Mouse (Mus musculus) CH12.LX (cell line): ENCODE data around the gene 2210016L21Rik. TPM values are rescaled to one million over a fixed set of nuclear protein-coding genes. Genes with fewer than 3 reads are reported as not detected.
A peak's percentile ranks its signal among the peaks of the same experiment; 100 is the strongest.

Experiments used
- DNase-seq: peaks from one replicate; pipeline ENCODE4 v3.0.0-alpha.2; 2013; ENCODE audit errors: extremely low read depth
- H3K27ac ChIP-seq: 2 replicates; pipeline ENCODE4 v1.5.1; 2012; ENCODE audit warnings: low read depth, mild to moderate bottlenecking, control low read depth, moderate library complexity; ENCODE audit not compliant: insufficient read depth
- H3K27me3 ChIP-seq: replicated peaks from 2 replicates; pipeline ENCODE3; 2012; ENCODE audit warnings: inconsistent platforms
- H3K36me3 ChIP-seq, 2 experiments: replicated peaks in 1 of 2; 2 replicates each; pipeline versions ENCODE3 to v1.6.1; 2012; ENCODE audit warnings: inconsistent platforms in 1 of 2, low read length in 1 of 2, mild to moderate bottlenecking in 1 of 2, mixed read lengths in 1 of 2, moderate library complexity in 1 of 2; ENCODE audit not compliant: control insufficient read depth in 1 of 2, insufficient read depth in 1 of 2
- H3K4me1 ChIP-seq, 2 experiments: 2 replicates each; pipeline ENCODE4 v1.6.1; 2012; ENCODE audit warnings: inconsistent platforms in 1 of 2, moderate library complexity in 1 of 2; ENCODE audit not compliant: insufficient read depth in 2 of 2, control insufficient read depth in 1 of 2
- H3K4me2 ChIP-seq: 2 replicates; pipeline ENCODE4 v1.6.1; 2012; ENCODE audit warnings: low read depth, mild to moderate bottlenecking, control low read depth; ENCODE audit not compliant: poor library complexity, insufficient read depth, severe bottlenecking
- H3K4me3 ChIP-seq, 3 experiments: fragments of 150-350 bp in 1 of 3; sonication (generic) in 1 of 3; replicated peaks in 1 of 3; 2 replicates each; pipeline versions ENCODE3 to v1.5.1; 2011 to 2012; ENCODE audit warnings: low read depth in 2 of 3, low read length in 2 of 3, mild to moderate bottlenecking in 2 of 3, moderate library complexity in 2 of 3, control low read depth in 1 of 3, improper control_type of control experiment in 1 of 3, inconsistent platforms in 1 of 3, mixed read lengths in 1 of 3; ENCODE audit not compliant: poor library complexity in 1 of 3
- H3K79me2 ChIP-seq: replicated peaks from 2 replicates; pipeline ENCODE4 v1.6.1; 2012; ENCODE audit warnings: mild to moderate bottlenecking, moderate library complexity; ENCODE audit not compliant: control insufficient read depth, poor library complexity, insufficient read depth, severe bottlenecking; ENCODE audit errors: extremely low read depth
- H3K9ac ChIP-seq: 2 replicates; pipeline ENCODE4 v1.6.1; 2012; ENCODE audit warnings: low read depth, mild to moderate bottlenecking, control low read depth, moderate library complexity; ENCODE audit not compliant: insufficient read depth
- H3K9me3 ChIP-seq: replicated peaks from 2 replicates; pipeline ENCODE3; 2012; ENCODE audit warnings: low read length, inconsistent platforms, mixed read lengths
- BHLHE40 ChIP-seq: IDR thresholded peaks from 2 replicates; pipeline ENCODE4 v1.6.1; 2011; ENCODE audit warnings: mild to moderate bottlenecking, low read depth, low read length, improper control_type of control experiment
- CTCF ChIP-seq, 2 experiments: IDR thresholded peaks in 1 of 2; conservative IDR thresholded peaks in 1 of 2; 2 replicates each; pipeline ENCODE4 v1.5.1; 2011 to 2012; ENCODE audit warnings: low read depth in 2 of 2, low read length in 2 of 2, improper control_type of control experiment in 1 of 2, inconsistent platforms in 1 of 2, mild to moderate bottlenecking in 1 of 2, moderate library complexity in 1 of 2
- E2F4 ChIP-seq: IDR thresholded peaks from 2 replicates; pipeline ENCODE4 v1.6.1; 2011; ENCODE audit warnings: low read depth, low read length, improper control_type of control experiment; ENCODE audit not compliant: insufficient replicate concordance
- ELF1 ChIP-seq: IDR thresholded peaks from 2 replicates; pipeline ENCODE4 v1.6.1; 2014; ENCODE audit warnings: low read depth, mild to moderate bottlenecking, inconsistent platforms, low read length, improper control_type of control experiment
- GABPA ChIP-seq: IDR thresholded peaks from 2 replicates; pipeline ENCODE4 v1.6.1; 2012; ENCODE audit warnings: low read depth, low read length, improper control_type of control experiment, inconsistent platforms; ENCODE audit not compliant: insufficient replicate concordance
- HCFC1 ChIP-seq: IDR thresholded peaks from 2 replicates; pipeline ENCODE4 v1.6.1; 2012; ENCODE audit warnings: low read depth, mild to moderate bottlenecking, inconsistent platforms, low read length, improper control_type of control experiment
- IRF4 ChIP-seq: IDR thresholded peaks from 2 replicates; pipeline ENCODE4 v1.6.1; 2014; ENCODE audit warnings: low read depth, mild to moderate bottlenecking, inconsistent platforms, low read length, improper control_type of control experiment
- JUN ChIP-seq: IDR thresholded peaks from 2 replicates; pipeline ENCODE4 v1.6.1; 2011; ENCODE audit warnings: low read depth, mild to moderate bottlenecking, low read length, improper control_type of control experiment, moderate library complexity; ENCODE audit not compliant: insufficient read depth
- JUND ChIP-seq: conservative IDR thresholded peaks from 2 replicates; pipeline ENCODE4 v1.6.1; 2011; ENCODE audit warnings: low read depth, low read length, improper control_type of control experiment
- KAT2A ChIP-seq: IDR thresholded peaks from 2 replicates; pipeline ENCODE4 v1.6.1; 2012; ENCODE audit warnings: low read length, improper control_type of control experiment, inconsistent platforms; ENCODE audit not compliant: insufficient replicate concordance
- MEF2A ChIP-seq: IDR thresholded peaks from 2 replicates; pipeline ENCODE4 v1.6.1; 2014; ENCODE audit warnings: low read depth, mild to moderate bottlenecking, inconsistent platforms, low read length, improper control_type of control experiment, borderline replicate concordance
- NELFE ChIP-seq: IDR thresholded peaks from 2 replicates; pipeline ENCODE4 v1.6.1; 2011; ENCODE audit warnings: low read depth, low read length, improper control_type of control experiment
- NRF1 ChIP-seq: IDR thresholded peaks from 2 replicates; pipeline ENCODE4 v1.6.1; 2014; ENCODE audit warnings: low read depth, mild to moderate bottlenecking, inconsistent platforms, low read length, improper control_type of control experiment, moderate library complexity
- PAX5 ChIP-seq: IDR thresholded peaks from 2 replicates; pipeline ENCODE4 v1.6.1; 2012; ENCODE audit warnings: low read length, inconsistent platforms, mixed read lengths
- POLR2A ChIP-seq: IDR thresholded peaks from 2 replicates; pipeline ENCODE4 v1.6.1; 2011; ENCODE audit warnings: low read depth, mild to moderate bottlenecking, improper control_type of control experiment, low read length
- SIN3A ChIP-seq: IDR thresholded peaks from 2 replicates; pipeline ENCODE4 v1.6.1; 2012; ENCODE audit warnings: low read length, improper control_type of control experiment, inconsistent platforms
- SMC3 ChIP-seq: IDR thresholded peaks from 2 replicates; pipeline ENCODE4 v1.6.1; 2011; ENCODE audit warnings: low read depth, low read length, improper control_type of control experiment
- TCF12 ChIP-seq: IDR thresholded peaks from 2 replicates; pipeline ENCODE4 v1.6.1; 2014; ENCODE audit warnings: low read depth, mild to moderate bottlenecking, inconsistent platforms, low read length, improper control_type of control experiment
- UBTF ChIP-seq: IDR thresholded peaks from 2 replicates; pipeline ENCODE4 v1.6.1; 2012; ENCODE audit warnings: low read depth, mild to moderate bottlenecking, inconsistent platforms, low read length, improper control_type of control experiment, moderate library complexity
- USF1 ChIP-seq: IDR thresholded peaks from 2 replicates; pipeline ENCODE4 v1.6.1; 2014; ENCODE audit warnings: low read depth, mild to moderate bottlenecking, inconsistent platforms, low read length, improper control_type of control experiment
- USF2 ChIP-seq: conservative IDR thresholded peaks from 2 replicates; pipeline ENCODE4 v1.6.1; 2011; ENCODE audit warnings: low read depth, low read length, improper control_type of control experiment
- ZC3H11A ChIP-seq: IDR thresholded peaks from 2 replicates; pipeline ENCODE4 v1.6.1; 2012; ENCODE audit warnings: low read depth, mild to moderate bottlenecking, inconsistent platforms, low read length, improper control_type of control experiment
- ZKSCAN1 ChIP-seq: IDR thresholded peaks from 2 replicates; pipeline ENCODE4 v1.6.1; 2012; ENCODE audit warnings: low read depth, inconsistent platforms, low read length, improper control_type of control experiment, borderline replicate concordance
- ZNF384 ChIP-seq: IDR thresholded peaks from 2 replicates; pipeline ENCODE4 v1.6.1; 2012; ENCODE audit warnings: low read depth, low read length, improper control_type of control experiment, inconsistent platforms
- dilution Hi-C: fragments of 300-500 bp; cut with MboI; formaldehyde crosslinking; loops from 2 replicates; pipeline ENCODE4 v1.14.3; 2020; ENCODE audit warnings: low sequenced_read_pairs; ENCODE audit not compliant: extremely low pct_unique_long_range_greater_than_20kb, extremely low pct_ligation_motif_present
- in situ Hi-C: fragments of 300-500 bp; cut with MboI; formaldehyde crosslinking; loops from 3 replicates; pipeline ENCODE4 v1.14.3; 2019; ENCODE audit warnings: low sequenced_read_pairs, low pct_ligation_motif_present, low pct_unique_long_range_greater_than_20kb, mixed read lengths
- polyA plus RNA-seq: library from polyadenylated mRNA; unstranded; fragments of >175 nt; gene quantifications from 2 replicates; pipeline ENCODE4 v1.2.1, GENCODE M21; 2012; ENCODE audit warnings: low read depth; ENCODE audit not compliant: insufficient read length
- total RNA-seq, 2 experiments: library from RNA; depleted of rRNA; stranded (reverse); fragments of 300-350 nt in 1 of 2; fragments of >200 nt in 1 of 2; gene quantifications; 2 replicates each; pipeline ENCODE4 v1.2.3; 2012 to 2014

Gene 2210016L21Rik
- total and polyA plus RNA-seq, 3 experiments = 11.5 to 32.5 (median 21.6) TPM

GRCm38 (mm10) chr5:114967523-114968268 lies 25.7 kb downstream of the 2210016L21Rik start:
- H3K27me3 ChIP-seq = peaks cover 15% of the 10 kb centered on the region

GRCm38 (mm10) chr5:114968651-114969050 lies 26.7 kb downstream of the 2210016L21Rik start:
- dilution Hi-C loops = no loop called here

More at GRCm38 (mm10) chr5:114967523-114968268, 25.7 kb downstream of the 2210016L21Rik start:
- no peak overlapping the region for H3K27ac ChIP-seq
- no peaks in the 10 kb centered on the region for H3K9me3 ChIP-seq
- H3K4me3 ChIP-seq = no peak overlapping the region
- no peaks in the 10 kb centered on the region for H3K79me2 ChIP-seq
- peak; percentile 62; the same call in 1 of the 2 replicates for TF ChIP-seq IRF4
- TF ChIP-seq TCF12 = no peak
- TF ChIP-seq USF2 = no peak
- TF ChIP-seq ELF1 = peak; percentile 37; the same call in 1 of the 2 replicates
- H3K4me2 ChIP-seq = peak overlapping the region; percentile 41; the same call in 1 of the 2 replicates
- peaks cover 8 to 20% of the 10 kb centered on the region in 2 experiments for H3K4me1 ChIP-seq
- no peaks in the 10 kb centered on the region for H3K36me3 ChIP-seq
- peak; percentile 39 for DNase-seq
- in situ Hi-C loops (no loop called here), dilution Hi-C loops (no loop called here)
- no peak overlapping the region for H3K9ac ChIP-seq

GRCm38 (mm10) chr5:114969064-114969463 lies 27.1 kb downstream of the 2210016L21Rik start:
- Histone ChIP-seq H3K79me2 (no peaks in the 10 kb centered on the region), H3K4me2 (no peak overlapping the region), H3K9me3 (no peaks in the 10 kb centered on the region), H3K36me3 (no peaks in the 10 kb centered on the region), H3K4me3 (no peak overlapping the region), H3K4me1 (peaks cover 8 to 20% of the 10 kb centered on the region in 2 experiments), H3K9ac (no peak overlapping the region), H3K27ac (no peak overlapping the region), H3K27me3 (peaks cover 15% of the 10 kb centered on the region)
- DNase-seq = no peak
- dilution Hi-C loops = no loop called here
- TF ChIP-seq NRF1 (no peak), HCFC1 (no peak), PAX5 (no peak), ZKSCAN1 (no peak), JUND (no peak), UBTF (no peak), KAT2A (no peak), ZNF384 (no peak), SIN3A (no peak)
- in situ Hi-C loops = no loop called here

More at GRCm38 (mm10) chr5:114968651-114969050, 26.7 kb downstream of the 2210016L21Rik start:
- TF ChIP-seq NRF1 = no peak
- TF ChIP-seq POLR2A = no peak
- no peak for TF ChIP-seq ZC3H11A
- no peak for TF ChIP-seq JUN
- TF ChIP-seq SMC3 = no peak
- TF ChIP-seq USF1 = no peak
- no peak for TF ChIP-seq MEF2A
- TF ChIP-seq BHLHE40 = no peak
- TF ChIP-seq CTCF (conservative IDR thresholded peaks at IDR 0.05 in 1 of 2, IDR thresholded peaks at IDR 0.05 in 1 of 2; ENCODE audit: low read depth in 2 of 2, low read length in 2 of 2) = no peak
- TF ChIP-seq TCF12 = no peak
- TF ChIP-seq GABPA = no peak
- TF ChIP-seq PAX5 = no peak
- TF ChIP-seq E2F4 = no peak
- no peak for TF ChIP-seq NELFE
- no peak for TF ChIP-seq ZNF384
- Histone ChIP-seq H3K27ac (no peak overlapping the region), H3K4me1 (peaks cover 8 to 20% of the 10 kb centered on the region in 2 experiments), H3K4me3 (no peak overlapping the region), H3K79me2 (no peaks in the 10 kb centered on the region), H3K36me3 (no peaks in the 10 kb centered on the region), H3K9me3 (no peaks in the 10 kb centered on the region), H3K9ac (no peak overlapping the region), H3K27me3 (peaks cover 15% of the 10 kb centered on the region), H3K4me2 (no peak overlapping the region)
- DNase-seq = no peak
- in situ Hi-C loops = no loop called here
